Mouse (Mus musculus): ENCODE results near the gene Slc5a6. TPM values are rescaled to one million over a fixed set of nuclear protein-coding genes. Genes with fewer than 3 reads are reported as not detected.

Gene Slc5a6
- 11.6 TPM for polyA plus RNA-seq (2012; fragmentation: generic; extraction: Trizol)
- long read RNA-seq, experiment 1, partial matches to known transcripts: 1 of 7 reads
- long read RNA-seq, experiment 1, other reads (novel, unspliced or antisense): 4 of 7 reads
- long read RNA-seq, experiment 2, transcript Slc5a6-202 (18 exons, 3,436 nt): major isoform, 14 of 130 reads
- long read RNA-seq, experiment 2, transcript Slc5a6-205 (17 exons, 3,248 nt): minor isoform, 13 of 130 reads
- long read RNA-seq, experiment 2, transcript Slc5a6-201 (18 exons, 3,218 nt): minor isoform, 5 of 130 reads
- long read RNA-seq, experiment 2, partial matches to known transcripts: 1 of 130 reads
- long read RNA-seq, experiment 2, other reads (novel, unspliced or antisense): 97 of 130 reads

DNA sequence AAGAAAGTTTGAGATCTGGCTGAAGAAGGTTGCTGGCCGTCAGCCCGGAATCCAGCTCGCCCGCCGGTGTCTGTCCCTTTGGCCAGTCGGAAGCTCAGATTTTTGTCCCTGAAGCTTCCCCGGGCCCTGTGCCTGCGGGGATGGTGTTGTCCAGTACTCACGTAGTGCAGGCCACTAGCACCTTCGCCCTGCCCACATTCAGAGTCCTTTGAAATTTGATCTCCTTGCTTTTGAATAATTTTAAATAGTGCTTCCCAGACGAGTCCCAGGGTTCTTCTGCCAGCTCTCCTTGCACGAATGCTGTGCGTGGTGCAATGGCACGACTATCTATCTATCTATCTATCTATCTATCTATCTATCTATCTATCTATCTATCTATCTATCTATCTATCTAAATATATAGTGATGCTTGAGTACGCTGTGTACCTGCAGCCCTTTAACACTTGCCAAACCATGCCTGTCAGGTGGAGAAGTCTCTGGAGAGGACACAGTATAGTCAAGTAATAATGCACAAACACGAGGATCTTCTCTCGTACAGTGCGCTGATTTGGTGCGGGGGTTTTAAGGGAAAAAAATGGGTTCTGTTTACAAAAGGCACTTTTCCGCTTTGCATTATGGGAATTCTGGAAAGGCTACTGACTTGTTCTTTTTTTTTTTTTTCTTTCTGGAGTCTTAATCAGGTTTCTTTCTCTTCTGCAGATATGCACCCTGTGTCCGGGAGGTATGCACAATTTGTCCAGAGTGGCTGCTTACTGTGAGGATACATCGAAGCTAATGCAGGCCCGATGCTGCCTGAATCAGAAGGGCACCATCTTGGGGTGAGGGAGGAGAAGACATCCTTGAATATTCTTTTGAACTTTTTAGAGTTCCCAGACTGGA lies at the start of gene Slc5a6:
Gene Slc5a6 (minus strand): TSS at position 162 of the 879 bp plus-strand sequence.
- peaks cover 1% of the 10 kb centered on the region for H3K79me3 ChIP-seq (ENCODE audit: low read depth)
- H3K36me3 ChIP-seq (ENCODE audit: control insufficient read depth, insufficient read depth): peaks cover 4% of the 10 kb centered on the region
- H3ac ChIP-seq (ENCODE audit: control insufficient read depth, insufficient read length, low read depth): peak within 1 kb of the TSS; percentile 83
- no peaks in the 10 kb centered on the region for H3K79me2 ChIP-seq (ENCODE audit: control insufficient read depth, insufficient read depth)
- TF ChIP-seq FOSL1 (IDR thresholded peaks at IDR 0.05; ENCODE audit: insufficient read depth, low read length, poor library complexity, severe bottlenecking): no peak
- peak; percentile 8 for TF ChIP-seq CTCF (IDR thresholded peaks at IDR 0.05; ENCODE audit: control insufficient read depth, insufficient read depth, insufficient read length)
- no peak for TF ChIP-seq CEBPB (IDR thresholded peaks at IDR 0.05; ENCODE audit: low read depth)
- no peaks in the 10 kb centered on the region for H3K27me3 ChIP-seq (ENCODE audit: control insufficient read depth, insufficient read depth, insufficient read length)
- H3K4me3 ChIP-seq (ENCODE audit: insufficient read depth, poor library complexity, severe bottlenecking): peak within 1 kb of the TSS; percentile 65

DNA sequence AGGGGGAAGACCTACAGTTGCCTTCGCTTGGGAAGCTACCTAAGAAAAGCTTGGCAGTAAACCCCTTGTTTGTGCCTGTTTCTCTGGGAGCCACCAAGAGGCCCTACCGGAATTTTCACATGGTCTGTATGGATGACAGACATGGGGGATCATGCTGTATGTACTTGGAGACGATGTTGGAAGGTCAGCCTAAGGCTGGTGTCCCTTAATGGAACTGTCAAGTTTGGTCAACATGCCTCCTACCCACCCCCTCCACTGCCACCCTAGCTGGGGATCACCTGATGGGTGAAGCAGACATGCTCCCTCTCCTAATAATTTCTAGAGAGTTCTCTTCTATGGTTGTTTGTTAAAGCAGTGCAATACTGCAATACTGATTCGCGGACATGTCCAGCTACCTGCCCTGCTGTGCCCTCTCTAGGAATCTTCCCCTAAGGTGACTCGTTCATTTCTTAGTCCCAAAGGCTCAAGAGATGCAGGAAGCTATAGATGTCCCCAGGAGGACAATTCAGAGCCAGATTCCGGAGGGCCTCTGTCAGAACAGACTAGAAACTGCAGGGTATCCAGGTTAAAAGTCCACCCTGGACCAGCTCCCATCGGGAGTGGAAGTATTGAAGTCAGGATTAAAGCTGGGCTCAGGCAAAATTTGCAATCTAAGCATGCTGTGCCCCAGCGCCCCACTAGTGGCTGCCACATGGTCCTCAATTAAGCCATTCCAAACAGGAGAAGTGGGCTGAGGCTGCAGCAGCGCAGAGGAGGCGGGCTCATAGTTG lies 47.2 kb upstream of the Slc5a6 start:
- H3ac ChIP-seq (ENCODE audit: control insufficient read depth, insufficient read length, low read depth): no peak overlapping the region
- no peak for TF ChIP-seq CTCF (IDR thresholded peaks at IDR 0.05; ENCODE audit: control insufficient read depth, insufficient read depth, insufficient read length)
- no peak for TF ChIP-seq MYOD1 (IDR thresholded peaks at IDR 0.05; ENCODE audit: control insufficient read depth, insufficient read length, low read depth)
- TF ChIP-seq MYOG (IDR thresholded peaks at IDR 0.05; ENCODE audit: control insufficient read depth, extremely low read depth, insufficient read length): no peak
- no peak for TF ChIP-seq FOSL1 (IDR thresholded peaks at IDR 0.05; ENCODE audit: insufficient read depth, low read length, poor library complexity, severe bottlenecking)
- TF ChIP-seq CEBPB (IDR thresholded peaks at IDR 0.05; ENCODE audit: low read depth): no peak
- no peak for TF ChIP-seq MAX (IDR thresholded peaks at IDR 0.05)
- TF ChIP-seq USF1 (IDR thresholded peaks at IDR 0.05; ENCODE audit: low read depth): no peak
- no peak overlapping the region for H3K4me3 ChIP-seq (ENCODE audit: insufficient read depth, poor library complexity, severe bottlenecking)
- no peaks in the 10 kb centered on the region for H3K79me2 ChIP-seq (ENCODE audit: control insufficient read depth, insufficient read depth)
- peaks cover 31% of the 10 kb centered on the region for H3K27me3 ChIP-seq (ENCODE audit: control insufficient read depth, insufficient read depth, insufficient read length)
- H3K79me3 ChIP-seq (ENCODE audit: low read depth): no peaks in the 10 kb centered on the region
- no peaks in the 10 kb centered on the region for H3K36me3 ChIP-seq (ENCODE audit: control insufficient read depth, insufficient read depth)

DNA sequence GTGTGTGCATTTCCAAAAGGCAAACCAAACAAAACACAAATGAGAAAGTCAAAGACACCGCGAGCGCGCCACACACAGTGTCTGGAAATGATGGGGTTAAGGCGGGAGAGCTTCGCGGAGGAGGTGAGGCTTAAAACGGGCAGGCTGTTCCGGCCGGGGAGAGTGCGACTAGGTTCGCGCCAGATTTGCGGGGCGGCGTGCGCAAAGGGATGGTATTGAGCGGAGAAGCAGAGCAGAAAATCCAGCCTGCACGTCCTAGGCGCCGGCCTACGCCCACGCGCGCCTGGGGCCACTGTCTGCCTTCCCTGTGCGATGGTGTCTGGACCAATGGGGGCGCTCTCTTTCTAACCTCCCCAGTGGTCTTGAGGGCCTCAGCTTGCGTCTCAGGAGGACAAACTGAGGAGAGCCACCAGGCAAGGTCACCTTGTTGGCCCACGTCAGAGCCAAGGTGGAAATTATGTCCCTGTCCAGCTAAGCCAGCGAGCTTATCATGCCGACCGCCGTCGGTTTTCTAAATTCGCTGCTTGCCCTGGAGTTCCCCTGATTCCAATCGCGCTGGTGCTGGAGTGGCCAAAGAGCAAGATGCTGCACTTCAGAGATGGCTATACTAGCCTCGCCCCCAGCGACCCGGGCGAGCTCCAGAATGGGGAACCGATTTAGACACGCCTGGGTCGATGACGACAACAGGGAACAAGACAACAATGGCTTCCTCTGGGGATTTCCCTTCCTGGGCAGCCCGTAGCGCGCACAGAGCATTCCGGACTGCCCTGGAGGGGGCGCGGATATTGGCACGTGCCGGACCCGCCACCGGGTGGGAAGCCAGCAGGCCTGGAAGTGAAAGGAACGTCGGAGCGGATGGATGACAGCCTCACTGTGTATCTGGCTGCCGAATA lies 46.3 kb upstream of the Slc5a6 start:
- H3K79me3 ChIP-seq (ENCODE audit: low read depth): no peaks in the 10 kb centered on the region
- no peaks in the 10 kb centered on the region for H3K79me2 ChIP-seq (ENCODE audit: control insufficient read depth, insufficient read depth)
- peaks cover 37% of the 10 kb centered on the region for H3K27me3 ChIP-seq (ENCODE audit: control insufficient read depth, insufficient read depth, insufficient read length)
- no peaks in the 10 kb centered on the region for H3K36me3 ChIP-seq (ENCODE audit: control insufficient read depth, insufficient read depth)
- H3K4me3 ChIP-seq (ENCODE audit: insufficient read depth, poor library complexity, severe bottlenecking): peak overlapping the region; percentile 6
- TF ChIP-seq MYOG (IDR thresholded peaks at IDR 0.05; ENCODE audit: control insufficient read depth, extremely low read depth, insufficient read length) (no peak), MAX (IDR thresholded peaks at IDR 0.05) (peak; percentile 45), CEBPB (IDR thresholded peaks at IDR 0.05; ENCODE audit: low read depth) (no peak), MYOD1 (IDR thresholded peaks at IDR 0.05; ENCODE audit: control insufficient read depth, insufficient read length, low read depth) (no peak), CTCF (IDR thresholded peaks at IDR 0.05; ENCODE audit: control insufficient read depth, insufficient read depth, insufficient read length) (peak; percentile 20)
- H3ac ChIP-seq (ENCODE audit: control insufficient read depth, insufficient read length, low read depth): no peak overlapping the region

DNA sequence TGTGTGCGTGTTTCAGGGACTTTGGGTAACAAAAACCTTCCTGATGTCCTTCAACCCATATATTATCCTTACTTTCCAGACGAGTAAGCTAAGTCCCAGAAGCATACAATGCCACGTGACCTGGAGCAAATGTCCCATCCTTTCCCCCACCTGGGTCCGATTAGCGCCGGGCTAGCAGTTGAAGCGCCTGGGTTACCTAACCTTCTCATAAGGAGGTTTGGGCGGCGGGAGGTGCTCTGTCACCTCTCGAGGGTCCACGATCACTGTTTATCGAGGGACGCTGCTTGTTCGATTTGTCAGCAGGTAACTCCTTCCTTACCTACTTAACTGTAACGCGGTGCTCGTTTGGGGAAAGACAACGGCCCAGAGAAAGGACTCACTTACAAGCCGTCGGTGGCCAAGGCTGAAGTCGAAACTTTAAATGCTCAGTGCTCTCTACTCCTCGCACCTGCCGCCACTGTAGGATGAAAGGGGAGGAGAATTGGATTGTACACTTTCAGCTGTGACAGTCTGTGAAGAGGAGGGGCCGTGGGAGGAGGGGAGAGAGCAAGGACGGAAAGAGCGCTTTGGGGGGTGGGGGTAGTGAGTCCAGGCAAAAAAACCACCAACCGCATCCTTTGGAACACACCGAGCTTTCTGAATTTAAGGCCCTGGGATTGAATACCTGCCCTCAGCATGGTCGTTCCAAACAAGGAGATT lies 45.5 kb upstream of the Slc5a6 start:
- TF ChIP-seq MYOD1 (IDR thresholded peaks at IDR 0.05; ENCODE audit: control insufficient read depth, insufficient read length, low read depth): no peak
- no peak for TF ChIP-seq MYOG (IDR thresholded peaks at IDR 0.05; ENCODE audit: control insufficient read depth, extremely low read depth, insufficient read length)
- peak; percentile 73 for TF ChIP-seq USF1 (IDR thresholded peaks at IDR 0.05; ENCODE audit: low read depth)
- H3K36me3 ChIP-seq (ENCODE audit: control insufficient read depth, insufficient read depth): no peaks in the 10 kb centered on the region
- H3ac ChIP-seq (ENCODE audit: control insufficient read depth, insufficient read length, low read depth): no peak overlapping the region
- peaks cover 35% of the 10 kb centered on the region for H3K27me3 ChIP-seq (ENCODE audit: control insufficient read depth, insufficient read depth, insufficient read length)
- no peak overlapping the region for H3K4me3 ChIP-seq (ENCODE audit: insufficient read depth, poor library complexity, severe bottlenecking)
- no peaks in the 10 kb centered on the region for H3K79me3 ChIP-seq (ENCODE audit: low read depth)
- no peaks in the 10 kb centered on the region for H3K79me2 ChIP-seq (ENCODE audit: control insufficient read depth, insufficient read depth)

Measured in C2C12 (cell line).